Mouse (Mus musculus) hindbrain, embryonic 12.5 days (tissue): Measurements from ENCODE around the gene Zfp638. TPM values are rescaled to one million over a fixed set of nuclear protein-coding genes. Genes with fewer than 3 reads are reported as not detected.
A peak's percentile ranks its signal among the peaks of the same experiment; 100 is the strongest.
"Not testable (repeated sequence)": the region's sequence is repeated elsewhere in the genome, so short reads cannot be mapped to it uniquely, and the experiment has no call there.

Experiments used
- ATAC-seq: fragments of 200-750 bp; cut with Nextera tagmentation; 2 replicates; pipeline ENCODE4 v1.8.0; 2017; ENCODE audit warnings: moderate TSS enrichment; ENCODE audit not compliant: low FRiP score
- H3K27ac ChIP-seq: fragments of 300-500 bp; sonication (generic); 2 replicates; pipeline ENCODE4 v1.5.1; 2016; ENCODE audit warnings: mild to moderate bottlenecking
- H3K27me3 ChIP-seq: fragments of 300-500 bp; sonication (generic); 2 replicates; pipeline ENCODE4 v1.6.1; 2016; ENCODE audit warnings: mild to moderate bottlenecking
- H3K36me3 ChIP-seq: fragments of 300-500 bp; sonication (generic); 2 replicates; pipeline ENCODE4 v1.6.1; 2016; ENCODE audit warnings: mild to moderate bottlenecking
- H3K4me1 ChIP-seq: fragments of 300-500 bp; sonication (generic); 2 replicates; pipeline ENCODE4 v1.6.1; 2016
- H3K4me2 ChIP-seq: fragments of 300-500 bp; sonication (generic); replicated peaks from 2 replicates; pipeline ENCODE4 v1.6.1; 2016; ENCODE audit warnings: mild to moderate bottlenecking
- H3K4me3 ChIP-seq: fragments of 300-500 bp; sonication (generic); 2 replicates; pipeline ENCODE4 v1.5.1; 2016; ENCODE audit warnings: mild to moderate bottlenecking
- H3K9ac ChIP-seq: fragments of 300-500 bp; sonication (generic); 2 replicates; pipeline ENCODE4 v1.6.1; 2016; ENCODE audit warnings: mild to moderate bottlenecking, moderate library complexity
- H3K9me3 ChIP-seq: fragments of 300-500 bp; sonication (generic); replicated peaks from 2 replicates; pipeline ENCODE4 v1.6.1; 2016; ENCODE audit warnings: mild to moderate bottlenecking
- WGBS: fragments of 180-500 bp; shearing (Covaris S2); methylation state at CpG from one replicate; pipeline ENCODE4 v1.1.7; 2016; 5-methylcytosine and 5-hydroxymethylcytosine counted together
- polyA plus RNA-seq: library from polyadenylated mRNA; unstranded; fragments of >200 nt; fragmentation: Nextera tagmentation; extraction: Ambion mirVana; gene quantifications from 2 replicates; pipeline ENCODE4 v1.2.1, GENCODE M21; 2016

The Zfp638 gene
- 103 and 104 TPM in 2 replicates for polyA plus RNA-seq

- H3K36me3 ChIP-seq = no peaks in the 10 kb centered on the region
- WGBS = under 1% methylated on average over 50 of the region's 50 CpGs
- H3K9me3 ChIP-seq = no peaks in the 10 kb centered on the region
- peaks cover 9% of the 10 kb centered on the region; the same call in 1 of the 2 replicates for H3K27me3 ChIP-seq
- peak; percentile 96 for ATAC-seq
- H3K4me1 ChIP-seq = peaks cover 7% of the 10 kb centered on the region
- peak within 1 kb of the TSS; percentile 94 for H3K4me2 ChIP-seq
- H3K27ac ChIP-seq = no peak within 1 kb of the TSS
- peak within 1 kb of the TSS; percentile 62 for H3K9ac ChIP-seq
- H3K4me3 ChIP-seq = peak within 1 kb of the TSS; percentile 63
Measured at GRCm38 (mm10) chr6:83866954-83867597, at the start of gene Zfp638. TSS of gene Zfp638 (plus strand) at chr6:83867109.

- 91% methylated on average over 1 of the region's 1 CpGs for WGBS
- H3K27me3 ChIP-seq = no peaks in the 10 kb centered on the region
- H3K9me3 ChIP-seq = no peaks in the 10 kb centered on the region
- H3K4me3 ChIP-seq = no peak overlapping the region
- peaks cover 9% of the 10 kb centered on the region for H3K36me3 ChIP-seq
- H3K4me1 ChIP-seq = peaks cover 2% of the 10 kb centered on the region; the same call in 1 of the 2 replicates
- no peak overlapping the region for H3K27ac ChIP-seq
- no peak overlapping the region for H3K9ac ChIP-seq
- ATAC-seq = no peak
- H3K4me2 ChIP-seq = no peak overlapping the region
Measured at GRCm38 (mm10) chr6:83818996-83819395, 47.9 kb upstream of the Zfp638 start.

- Histone ChIP-seq H3K4me1 (peaks cover 2% of the 10 kb centered on the region; the same call in 1 of the 2 replicates), H3K4me3 (no peak overlapping the region), H3K9me3 (no peaks in the 10 kb centered on the region), H3K27me3 (no peaks in the 10 kb centered on the region), H3K27ac (no peak overlapping the region), H3K36me3 (peaks cover 6% of the 10 kb centered on the region; the same call in 1 of the 2 replicates), H3K9ac (no peak overlapping the region), H3K4me2 (no peak overlapping the region)
- no peak for ATAC-seq
- 77% methylated on average over 2 of the region's 2 CpGs for WGBS
Measured at GRCm38 (mm10) chr6:83820727-83821515, 46.0 kb upstream of the Zfp638 start.

- H3K9me3 ChIP-seq = no peaks in the 10 kb centered on the region
- no peak overlapping the region for H3K4me3 ChIP-seq
- H3K27ac ChIP-seq = no peak overlapping the region
- H3K36me3 ChIP-seq = no peaks in the 10 kb centered on the region
- no peaks in the 10 kb centered on the region for H3K27me3 ChIP-seq
- no peak for ATAC-seq
- H3K4me2 ChIP-seq = no peak overlapping the region
- 68% methylated on average over 2 of the region's 2 CpGs for WGBS
- no peak overlapping the region for H3K9ac ChIP-seq
- H3K4me1 ChIP-seq = peaks cover 2% of the 10 kb centered on the region; the same call in 1 of the 2 replicates
Measured at GRCm38 (mm10) chr6:83821856-83822255, 45.1 kb upstream of the Zfp638 start.

GRCm38 (mm10) chr6:83830941-83831605 lies 35.8 kb upstream of the Zfp638 start:
- peak overlapping the region; percentile 77 for H3K4me2 ChIP-seq
- peak overlapping the region; percentile 80 for H3K9ac ChIP-seq
- 2% methylated on average over 29 of the region's 35 CpGs for WGBS
- peaks cover 5% of the 10 kb centered on the region; the same call in 1 of the 2 replicates for H3K4me1 ChIP-seq
- H3K27ac ChIP-seq = peak overlapping the region; percentile 90
- peaks cover 6% of the 10 kb centered on the region for H3K36me3 ChIP-seq
- no peaks in the 10 kb centered on the region for H3K9me3 ChIP-seq
- peak overlapping the region; percentile 74 for H3K4me3 ChIP-seq
- no peaks in the 10 kb centered on the region for H3K27me3 ChIP-seq
- ATAC-seq = no peak

GRCm38 (mm10) chr6:83831606-83832123 lies 35.2 kb upstream of the Zfp638 start, which contains the start of gene Paip2b:
TSS of gene Paip2b (minus strand) at chr6:83831741.
- Histone ChIP-seq H3K4me1 (peaks cover 5% of the 10 kb centered on the region; the same call in 1 of the 2 replicates), H3K36me3 (peaks cover 6% of the 10 kb centered on the region), H3K27ac (peak within 1 kb of the TSS; percentile 90), H3K4me3 (peak within 1 kb of the TSS; percentile 74), H3K4me2 (peak within 1 kb of the TSS; percentile 77), H3K9ac (peak within 1 kb of the TSS; percentile 80), H3K9me3 (no peaks in the 10 kb centered on the region), H3K27me3 (no peaks in the 10 kb centered on the region)
- whole genome bisulfite sequencing = under 1% methylated on average over 34 of the region's 37 CpGs
- ATAC-seq = peak; percentile 97

- not testable (repeated sequence) for H3K4me3 ChIP-seq, H3K9ac ChIP-seq, ATAC-seq, H3K4me1 ChIP-seq, H3K36me3 ChIP-seq, H3K27me3 ChIP-seq, H3K9me3 ChIP-seq
- H3K4me2 ChIP-seq = peak overlapping the region; percentile 77
- 68% methylated on average over 1 of the region's 1 CpGs for WGBS
- H3K27ac ChIP-seq = 0 out of 2 replicates have a peak overlapping the region, but pooled peaks have one; percentile 6
Measured at GRCm38 (mm10) chr6:83832393-83832792, 34.5 kb upstream of the Zfp638 start.

- no peaks in the 10 kb centered on the region; the same call in 1 of the 2 replicates for H3K4me1 ChIP-seq
- H3K27me3 ChIP-seq = no peaks in the 10 kb centered on the region
- no peak overlapping the region for H3K27ac ChIP-seq
- no peaks in the 10 kb centered on the region for H3K36me3 ChIP-seq
- no peaks in the 10 kb centered on the region for H3K9me3 ChIP-seq
- WGBS = 87% methylated on average over 2 of the region's 2 CpGs
- no peak for ATAC-seq
- no peak overlapping the region for H3K4me2 ChIP-seq
- H3K9ac ChIP-seq = no peak overlapping the region
- no peak overlapping the region for H3K4me3 ChIP-seq
Measured at GRCm38 (mm10) chr6:83836826-83837225, 30.1 kb upstream of the Zfp638 start.

GRCm38 (mm10) chr6:83838046-83838445 lies 28.9 kb upstream of the Zfp638 start:
- Histone ChIP-seq H3K9me3 (no peaks in the 10 kb centered on the region), H3K36me3 (no peaks in the 10 kb centered on the region), H3K27ac (no peak overlapping the region), H3K4me1 (no peaks in the 10 kb centered on the region), H3K9ac (no peak overlapping the region), H3K4me3 (no peak overlapping the region), H3K4me2 (no peak overlapping the region), H3K27me3 (no peaks in the 10 kb centered on the region)
- no peak for ATAC-seq
- 92% methylated on average over 2 of the region's 2 CpGs for WGBS

- 86% methylated on average over 6 of the region's 6 CpGs for WGBS
- Histone ChIP-seq H3K9ac (no peak overlapping the region), H3K36me3 (no peaks in the 10 kb centered on the region), H3K27me3 (no peaks in the 10 kb centered on the region), H3K4me3 (no peak overlapping the region), H3K4me1 (no peaks in the 10 kb centered on the region), H3K4me2 (no peak overlapping the region), H3K27ac (no peak overlapping the region), H3K9me3 (no peaks in the 10 kb centered on the region)
- no peak for ATAC-seq
Measured at GRCm38 (mm10) chr6:83840086-83840485, 26.8 kb upstream of the Zfp638 start.

- Histone ChIP-seq H3K4me1 (no peaks in the 10 kb centered on the region), H3K4me2 (no peak overlapping the region), H3K27ac (no peak overlapping the region), H3K9me3 (no peaks in the 10 kb centered on the region), H3K9ac (no peak overlapping the region), H3K36me3 (no peaks in the 10 kb centered on the region), H3K27me3 (no peaks in the 10 kb centered on the region), H3K4me3 (no peak overlapping the region)
- no peak for ATAC-seq
- WGBS = 92% methylated on average over 10 of the region's 10 CpGs
Measured at GRCm38 (mm10) chr6:83844913-83845312, 22.0 kb upstream of the Zfp638 start.

GRCm38 (mm10) chr6:83846141-83846540 lies 20.8 kb upstream of the Zfp638 start:
- H3K9me3 ChIP-seq = no peaks in the 10 kb centered on the region
- H3K4me1 ChIP-seq = no peaks in the 10 kb centered on the region
- no peak overlapping the region for H3K9ac ChIP-seq
- no peak overlapping the region for H3K4me3 ChIP-seq
- no peaks in the 10 kb centered on the region for H3K27me3 ChIP-seq
- H3K36me3 ChIP-seq = no peaks in the 10 kb centered on the region
- WGBS = 94% methylated on average over 2 of the region's 2 CpGs
- H3K27ac ChIP-seq = no peak overlapping the region
- no peak overlapping the region for H3K4me2 ChIP-seq
- no peak for ATAC-seq
